Mouse (Mus musculus): ENCODE measurements around the gene Bub1. TPM values are rescaled to one million over a fixed set of nuclear protein-coding genes. Genes with fewer than 3 reads are reported as not detected.

Bub1 gene
- 0.74 and 0.83 TPM in 2 replicates for polyA plus RNA-seq (2012; rRNA removed)

DNA sequence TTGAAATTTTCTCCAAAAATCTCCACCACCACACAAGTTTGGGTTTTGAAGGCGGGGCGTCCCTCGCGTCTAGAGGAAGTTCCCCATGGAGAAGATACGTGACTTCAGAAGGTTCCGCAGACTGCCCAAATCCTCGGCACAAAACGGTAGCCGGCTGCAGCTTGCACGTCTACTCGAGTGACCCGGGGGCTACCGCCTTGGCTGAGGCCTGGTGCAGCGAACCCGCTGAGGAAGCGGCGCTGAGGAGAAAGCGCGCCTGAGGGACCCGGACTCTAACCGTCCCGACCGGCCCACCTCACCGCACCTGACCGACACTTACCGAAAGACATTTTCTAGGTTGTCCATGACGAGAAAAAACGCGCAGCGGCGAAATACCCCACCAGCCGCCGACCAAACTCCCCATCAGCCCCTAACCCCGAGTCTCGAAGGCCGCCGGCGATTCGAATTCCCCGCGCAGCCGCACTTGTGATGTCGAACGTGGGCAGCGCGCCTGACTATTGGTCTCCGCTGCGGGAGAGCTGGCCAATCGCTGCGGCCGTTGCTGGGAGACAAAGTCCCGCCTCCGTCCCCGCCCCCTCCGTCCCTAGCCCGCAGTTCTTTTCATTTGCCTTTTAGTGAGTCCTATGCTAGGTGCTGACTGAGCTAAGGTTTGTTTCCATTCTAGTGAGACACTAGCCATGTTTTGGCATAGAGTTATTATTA, at the start of gene Bub1:
TSS of gene Bub1 (minus strand) at position 465 of the 702 bp plus-strand sequence.
- peak; percentile 76 for DNase-seq (ENCODE audit: low spot score)

DNA sequence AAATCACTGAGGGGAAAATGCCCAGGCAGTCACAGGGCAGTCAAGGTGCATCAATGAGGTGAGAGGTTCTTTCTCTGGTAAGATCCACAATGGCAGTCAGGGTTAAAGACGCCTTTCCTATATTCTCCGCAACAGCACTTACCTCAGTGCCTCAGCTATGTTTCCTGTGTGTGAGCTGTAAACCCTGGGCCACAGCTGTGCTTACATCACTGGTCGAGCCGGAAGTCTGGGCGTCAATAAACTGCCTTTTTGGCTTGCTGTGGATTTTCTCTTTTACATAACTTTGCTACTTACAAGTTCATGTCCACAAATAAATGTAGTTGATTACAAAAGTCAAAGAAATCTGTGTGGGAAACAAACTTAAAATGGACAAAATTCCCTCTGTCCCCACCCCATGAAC, 49.4 kb upstream of the Bub1 start:
- DNase-seq (ENCODE audit: low spot score): no peak

DNA sequence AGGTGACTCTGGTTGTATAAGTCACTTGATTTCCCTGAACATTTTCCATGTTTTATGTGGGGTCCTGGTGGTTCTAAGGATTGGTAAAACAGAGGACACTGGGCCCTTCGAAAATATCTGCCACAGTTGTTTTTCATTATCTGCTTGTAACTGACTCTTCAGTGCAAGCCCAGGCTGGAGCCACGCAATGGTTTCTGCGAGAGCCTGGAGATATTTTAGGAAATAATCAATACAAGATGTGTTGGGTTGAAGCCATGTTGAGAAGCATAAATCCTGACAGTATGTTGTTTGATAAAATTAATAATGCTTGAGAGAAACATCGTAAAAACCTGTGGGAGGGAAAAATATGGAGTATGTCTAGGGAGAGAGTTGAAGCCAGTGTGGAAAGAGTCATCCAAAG, 32.7 kb upstream of the Bub1 start:
- no peak for DNase-seq (ENCODE audit: low spot score)

DNA sequence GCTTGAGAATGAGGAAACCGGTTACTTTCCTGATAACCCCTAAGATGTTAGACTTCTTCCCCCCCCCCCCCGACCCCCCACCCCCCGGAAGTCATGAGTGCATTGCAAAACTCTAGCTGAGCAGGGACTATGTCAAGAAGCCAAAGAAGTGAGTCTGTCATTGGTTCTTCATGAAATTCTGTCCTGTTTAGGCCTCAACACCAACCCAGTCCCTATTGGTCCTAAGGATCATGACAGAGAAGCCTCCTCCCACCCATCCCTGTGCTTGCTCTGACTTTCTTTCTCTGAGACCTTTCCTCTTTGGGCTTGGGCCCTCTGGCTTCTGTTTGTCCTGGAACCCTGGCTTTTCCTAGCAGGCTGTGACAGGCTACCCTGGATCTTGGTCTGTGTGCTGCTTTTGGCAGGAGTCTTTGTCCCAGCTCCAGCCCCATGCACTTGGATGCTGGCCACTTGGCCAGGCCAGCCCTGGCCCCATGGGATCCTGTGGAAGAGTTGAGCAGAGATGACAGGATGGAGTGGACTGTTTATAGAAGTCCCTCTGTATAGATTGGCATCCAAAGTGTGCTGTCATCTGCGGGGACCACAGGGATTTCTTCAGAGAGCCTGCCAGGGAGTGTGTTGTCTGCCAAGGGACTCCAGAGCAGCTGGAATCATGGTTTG, 22.8 kb upstream of the Bub1 start:
- peak; percentile 28 for DNase-seq (ENCODE audit: low spot score)

DNA sequence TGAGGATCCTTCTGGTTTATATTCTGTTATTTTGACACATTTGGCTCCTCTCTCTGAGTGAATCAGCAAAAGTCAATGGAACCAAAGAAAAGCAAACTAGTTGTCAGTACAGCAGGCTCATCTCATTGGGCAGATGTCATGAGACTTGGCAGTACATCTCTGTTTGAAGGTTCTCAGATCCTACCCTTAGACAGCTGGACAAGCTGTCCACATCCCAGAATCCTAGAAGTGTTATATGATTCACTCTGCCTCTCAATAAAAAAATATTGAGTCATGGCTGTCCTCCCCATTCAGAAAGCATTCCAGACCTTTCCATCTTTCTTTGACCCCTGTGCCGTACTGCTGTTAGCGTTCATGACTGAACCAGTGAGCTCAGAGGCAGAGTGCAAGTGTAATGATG, 18.7 kb upstream of the Bub1 start:
- no peak for DNase-seq (ENCODE audit: low spot score)

DNA sequence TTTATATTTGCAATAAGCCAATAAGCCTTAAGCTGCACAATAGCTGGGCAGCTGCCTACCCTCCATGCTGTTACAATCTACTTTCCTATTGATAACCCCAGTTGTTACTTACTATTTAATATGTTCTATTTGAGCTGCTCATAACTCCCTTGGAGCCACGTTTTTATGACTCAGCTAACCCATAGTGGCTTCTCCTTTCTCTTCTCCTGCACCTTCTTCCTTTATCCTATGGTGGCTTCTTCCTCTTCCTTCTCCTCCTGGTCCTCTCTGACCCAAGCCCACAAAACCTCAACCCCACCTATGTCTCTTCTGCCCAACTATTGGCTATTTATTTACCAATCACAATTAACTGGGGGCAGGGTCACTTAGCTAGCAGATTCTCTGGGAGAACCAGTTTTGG, 14.9 kb upstream of the Bub1 start:
- DNase-seq (ENCODE audit: low spot score): no peak

DNA sequence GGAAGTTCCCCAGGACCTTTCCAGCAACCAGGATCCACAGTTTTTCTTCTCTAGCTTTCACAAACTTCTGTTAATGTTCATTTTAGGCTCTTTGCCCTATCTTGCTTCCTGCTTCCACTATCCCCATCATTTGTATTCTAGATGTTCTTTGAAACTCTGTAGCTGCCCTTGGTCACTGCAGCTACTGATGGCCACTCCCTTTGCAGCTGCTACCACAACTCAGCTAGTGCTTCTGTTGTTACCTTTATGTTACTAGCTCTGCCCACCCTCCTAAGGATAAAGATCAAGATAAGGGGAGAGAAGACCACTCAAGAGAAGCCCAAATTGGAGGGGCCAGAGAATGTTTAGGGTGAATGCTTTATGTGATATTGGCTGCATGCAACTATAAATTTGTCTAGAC, 14.3 kb upstream of the Bub1 start:
- no peak for DNase-seq (ENCODE audit: low spot score)

DNA sequence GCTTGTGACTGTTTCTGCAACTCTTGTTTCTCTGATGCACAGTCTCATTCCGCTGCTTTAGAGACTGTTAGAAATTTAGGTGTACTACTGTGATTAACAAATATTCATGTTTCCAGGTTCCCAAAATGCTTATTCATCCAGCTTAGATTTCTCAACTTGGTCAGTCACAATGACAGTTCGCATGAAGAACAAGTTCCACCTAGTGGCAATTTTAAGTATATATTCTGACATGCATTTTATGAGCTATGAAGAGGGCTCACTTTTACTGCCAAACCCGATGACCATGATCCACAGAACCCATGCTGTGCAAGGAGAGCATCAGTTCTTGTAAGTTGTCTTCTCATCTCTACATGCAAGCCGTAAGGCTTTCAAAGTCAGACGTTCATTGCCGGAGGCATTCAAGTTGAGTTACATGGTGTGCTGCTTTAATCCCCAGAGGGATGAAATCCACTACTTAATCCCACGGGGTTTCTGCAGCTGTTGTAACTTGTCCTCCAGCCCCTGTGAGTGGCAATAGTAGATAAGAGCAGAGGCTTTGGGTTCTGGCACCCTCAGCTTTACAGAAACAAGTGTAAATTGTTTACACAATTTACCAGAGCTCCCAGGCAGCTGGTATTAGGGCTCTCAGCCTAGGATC, 13.8 kb upstream of the Bub1 start:
- DNase-seq (ENCODE audit: low spot score): no peak

DNA sequence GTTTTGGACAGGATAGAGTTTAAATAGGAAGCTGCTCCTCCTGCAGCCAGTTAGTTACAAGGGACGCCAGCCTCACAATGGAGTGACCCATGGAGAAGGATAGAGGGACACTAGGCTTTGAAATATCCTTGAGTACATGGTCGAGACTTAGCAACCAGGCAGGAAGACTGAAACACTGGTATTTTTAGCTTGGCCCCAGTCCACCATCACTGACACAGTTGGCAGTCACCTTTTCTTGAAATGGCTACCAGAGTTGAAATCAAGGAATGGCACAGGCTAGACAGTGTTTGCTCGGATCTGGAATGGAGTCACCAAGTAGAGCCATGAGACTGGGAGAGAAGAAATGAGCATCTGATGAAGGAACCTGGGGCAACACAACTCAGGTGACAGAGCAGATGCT, 10.8 kb upstream of the Bub1 start:
- DNase-seq (ENCODE audit: low spot score): no peak

DNA sequence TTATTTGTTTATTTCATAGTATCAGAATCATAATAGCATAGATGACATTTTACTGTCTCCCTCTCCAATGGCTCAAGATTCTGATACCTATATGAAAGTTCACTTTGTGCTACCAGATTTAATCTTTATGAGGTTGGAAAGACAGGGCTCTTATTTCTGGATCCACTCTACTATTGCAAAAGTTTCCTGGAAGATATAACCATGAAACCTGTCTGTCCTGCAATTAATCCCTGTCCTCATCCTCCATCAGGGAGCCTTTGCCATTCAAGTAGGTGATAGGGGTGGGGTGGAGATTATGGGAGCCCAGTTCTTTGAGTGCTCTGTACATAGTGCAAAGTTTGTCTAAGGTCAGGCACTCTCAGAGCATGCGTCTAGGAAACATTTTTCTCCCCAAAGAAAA, 9.7 kb upstream of the Bub1 start:
- no peak for DNase-seq (ENCODE audit: low spot score)

DNA sequence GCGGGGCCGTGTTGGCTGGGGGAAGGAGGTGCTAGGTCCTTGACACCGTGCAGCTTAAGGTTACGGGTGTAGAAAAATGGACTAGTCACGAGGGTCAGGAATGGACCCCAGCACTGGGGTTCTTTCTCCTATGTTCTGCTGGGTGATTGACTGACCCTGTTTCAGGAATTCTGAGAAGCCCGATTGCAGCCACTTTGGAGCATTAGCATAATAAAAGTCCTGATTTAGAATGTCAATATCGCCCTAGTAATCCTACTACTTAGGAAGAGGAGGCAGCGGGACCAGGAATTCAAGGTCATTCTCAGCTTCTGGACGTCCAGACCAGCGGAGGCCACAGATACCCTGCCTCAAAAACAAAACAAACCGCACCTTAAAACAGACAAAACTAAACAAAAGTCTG, 7.8 kb upstream of the Bub1 start:
- DNase-seq (ENCODE audit: low spot score): no peak

DNA sequence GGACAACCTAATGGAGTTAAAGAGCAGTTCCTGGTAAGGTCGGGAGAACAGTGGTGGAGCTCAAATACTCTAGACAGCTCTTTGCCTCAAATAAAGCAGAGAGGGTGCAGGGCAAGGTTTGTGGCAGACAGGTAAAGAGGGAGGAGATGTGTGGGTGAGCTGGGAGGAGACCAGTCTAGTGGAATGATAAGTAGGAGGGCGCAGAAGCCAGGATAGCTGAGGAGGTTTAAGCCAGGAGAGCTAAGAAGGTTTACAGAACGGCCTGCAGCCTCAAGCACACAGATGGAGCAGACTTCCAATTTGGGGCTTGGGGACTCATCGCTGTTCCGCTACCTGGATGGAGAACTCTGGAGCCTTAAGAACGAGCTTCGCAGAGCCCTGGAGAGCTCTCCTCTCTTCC, 6.9 kb upstream of the Bub1 start, which contains the start of gene Acoxl:
TSS of gene Acoxl (plus strand) at position 301 of the 400 bp plus-strand sequence.
- no peak for DNase-seq (ENCODE audit: low spot score)

DNA sequence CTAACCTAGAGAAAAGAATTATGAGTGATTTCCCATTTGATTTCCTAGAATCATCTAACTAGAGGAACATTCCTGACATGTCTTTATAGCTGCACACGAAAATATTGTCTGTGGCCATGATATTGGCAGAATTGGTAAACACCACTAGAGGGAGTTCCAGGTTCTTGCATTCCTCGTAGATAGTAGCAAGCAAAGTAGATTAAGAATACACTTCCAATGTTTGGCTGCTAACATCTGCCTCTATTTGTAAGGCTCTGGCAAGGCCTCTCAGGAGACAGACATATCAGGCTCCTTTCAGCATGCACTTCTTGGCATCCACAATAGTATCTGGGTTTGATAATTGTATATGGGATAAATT, 1.1 kb upstream of the Bub1 start:
- DNase-seq (ENCODE audit: low spot score): no peak

DNA sequence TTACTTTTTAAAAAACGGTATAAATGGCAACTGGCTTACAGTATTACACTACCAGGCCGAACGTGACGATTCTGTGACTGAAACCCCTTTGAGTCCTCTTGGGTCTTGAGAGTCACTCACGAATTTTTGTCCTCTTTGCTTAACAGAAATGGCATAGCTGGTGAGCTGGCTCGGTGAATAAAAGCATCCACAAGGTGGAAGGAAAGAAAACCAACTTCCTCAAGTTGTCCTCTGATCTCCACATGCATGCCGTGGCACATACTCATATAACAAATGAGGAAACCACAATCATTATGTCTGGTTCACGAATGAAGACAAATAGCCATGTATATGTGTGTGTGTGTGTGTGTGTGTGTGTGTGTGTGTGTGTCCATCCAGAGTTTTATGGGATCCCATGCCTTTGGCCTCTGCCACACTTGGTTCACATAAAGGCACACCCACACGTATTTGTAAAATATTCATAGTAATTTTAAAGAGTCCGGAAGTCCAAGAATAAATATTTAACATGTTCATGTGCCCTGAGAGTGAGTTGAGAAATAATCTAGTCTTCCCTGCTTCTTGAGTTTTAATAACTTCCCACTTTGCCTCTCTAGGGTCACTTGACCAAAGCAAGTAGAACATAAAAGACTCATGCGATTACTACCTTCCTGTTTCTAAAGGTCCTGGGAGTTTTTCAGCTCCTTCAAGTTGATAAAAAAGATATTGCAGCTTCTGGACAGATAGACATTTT, 603 bp upstream of the Bub1 start:
- DNase-seq (ENCODE audit: low spot score): no peak

DNA sequence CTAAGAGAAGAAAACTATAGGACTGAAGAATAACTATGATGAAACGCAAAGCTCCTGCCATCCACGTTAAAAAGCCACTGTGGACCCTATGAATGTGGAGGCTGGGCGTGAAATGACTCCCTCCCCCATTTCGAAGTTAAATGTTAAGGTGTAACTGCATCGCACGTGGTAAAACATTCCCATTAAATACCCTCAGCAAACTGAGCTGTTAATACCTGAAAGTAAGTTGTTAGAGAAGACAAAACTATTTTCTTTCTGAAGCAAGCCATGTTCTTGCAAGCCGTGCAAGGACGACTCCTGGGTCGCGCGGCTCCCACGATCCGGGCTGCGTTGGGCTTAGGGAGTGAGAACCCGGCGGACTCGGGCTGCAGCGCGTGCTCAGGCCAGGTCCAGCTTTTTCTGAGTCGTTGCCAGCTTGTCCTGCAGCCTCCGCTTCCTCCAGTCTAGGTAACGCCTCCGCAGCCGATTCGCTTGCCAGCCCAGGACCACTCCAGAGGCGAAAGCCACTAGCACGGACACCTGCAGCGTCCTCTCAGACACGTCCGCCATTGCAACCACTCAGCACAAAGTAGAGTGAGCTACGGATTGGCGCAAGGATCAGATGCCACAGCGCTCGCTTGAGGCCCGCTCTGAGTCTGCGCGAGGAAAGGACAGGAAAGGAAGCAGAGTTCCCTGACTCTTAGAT, 39.6 kb downstream of the Bub1 start, which contains the start of gene Mtln:
TSS of gene Mtln (minus strand) at position 570 of the 685 bp plus-strand sequence.
- DNase-seq (ENCODE audit: low spot score): peak; percentile 75

DNA sequence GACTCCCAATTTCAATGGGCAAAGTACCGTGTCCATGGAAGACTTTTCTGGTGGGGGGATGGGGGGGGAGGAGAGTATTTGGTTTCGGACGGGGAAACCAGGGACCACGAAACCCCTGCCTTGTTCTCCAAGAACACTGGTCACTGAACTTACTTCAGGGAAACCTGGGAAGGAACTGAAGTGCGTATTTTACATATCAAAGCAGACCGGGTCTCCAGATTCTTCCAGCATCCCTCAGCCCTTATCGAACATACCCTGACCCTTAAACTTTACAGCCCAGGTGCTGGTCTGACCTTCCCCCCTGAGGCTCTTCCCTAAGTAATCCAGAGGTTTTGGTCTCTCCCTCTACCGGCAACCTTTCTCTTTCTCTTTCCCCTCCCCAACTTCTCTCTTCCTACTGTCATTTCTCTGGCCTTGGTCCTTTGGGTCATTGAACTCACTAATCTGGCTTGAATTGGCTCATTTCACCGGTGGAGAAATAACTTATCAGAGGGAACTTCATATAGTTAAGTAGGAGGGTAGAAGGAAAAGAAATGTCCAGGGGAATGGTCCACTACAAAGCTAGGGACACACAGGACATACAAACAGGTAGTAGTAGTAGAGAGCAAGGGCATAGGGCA, 41.9 kb downstream of the Bub1 start:
- DNase-seq (ENCODE audit: low spot score): no peak

DNA sequence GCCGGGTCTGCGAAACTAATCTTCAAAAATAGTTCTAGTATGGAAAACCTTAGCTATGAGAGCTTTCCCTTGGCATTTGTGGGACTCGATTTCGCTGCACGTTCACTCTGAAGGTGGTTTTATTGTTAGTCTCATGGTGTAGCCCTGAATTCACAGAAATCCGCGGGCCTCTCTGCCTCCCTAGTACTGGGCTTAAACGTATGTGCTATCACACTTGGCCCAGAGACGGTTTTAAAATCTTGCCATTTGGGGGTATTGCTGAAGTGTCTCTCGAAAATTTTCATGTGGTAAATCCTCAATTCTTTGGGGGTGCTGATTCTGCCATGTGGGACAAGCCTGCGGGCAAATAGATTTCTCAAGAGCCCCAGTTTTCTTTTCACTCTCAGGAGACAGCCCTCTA, 42.5 kb downstream of the Bub1 start:
- DNase-seq (ENCODE audit: low spot score): no peak

DNA sequence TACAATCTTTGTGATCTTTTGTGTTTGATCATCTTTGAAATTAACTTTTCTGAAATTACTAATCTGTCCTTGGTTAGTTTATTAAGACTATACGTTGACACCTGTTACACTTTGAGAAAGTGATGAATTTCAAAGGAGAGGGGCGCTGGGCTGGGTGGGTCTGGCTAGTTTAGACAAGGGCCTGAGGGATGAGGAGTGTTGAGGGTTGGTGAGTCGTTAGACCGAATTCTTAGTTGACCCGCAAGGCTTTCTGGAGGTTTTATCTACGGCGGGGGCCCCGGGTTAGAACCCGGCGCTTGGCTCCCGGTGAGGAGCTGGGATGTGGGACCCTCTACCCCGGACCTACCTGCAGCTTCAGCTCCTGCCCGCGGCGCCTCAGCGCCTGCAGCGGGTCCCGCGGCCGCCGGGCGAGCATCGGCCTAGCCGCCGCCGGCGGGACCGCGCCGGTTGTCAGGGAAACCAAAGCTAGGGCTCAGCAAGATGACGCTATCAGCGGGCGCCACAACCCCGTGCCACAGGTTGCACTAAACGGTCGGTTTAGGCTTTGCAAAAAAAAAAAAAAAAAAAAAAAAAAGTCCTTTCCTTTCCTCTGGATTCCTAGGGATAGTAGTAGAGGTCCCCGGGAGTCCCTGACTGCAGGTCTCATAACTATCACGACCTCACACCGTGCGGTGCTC, 43.1 kb downstream of the Bub1 start, which contains the start of gene Nphp1:
TSS of gene Nphp1 (minus strand) at position 458 of the 677 bp plus-strand sequence.
- DNase-seq (ENCODE audit: low spot score): peak; percentile 69

DNA sequence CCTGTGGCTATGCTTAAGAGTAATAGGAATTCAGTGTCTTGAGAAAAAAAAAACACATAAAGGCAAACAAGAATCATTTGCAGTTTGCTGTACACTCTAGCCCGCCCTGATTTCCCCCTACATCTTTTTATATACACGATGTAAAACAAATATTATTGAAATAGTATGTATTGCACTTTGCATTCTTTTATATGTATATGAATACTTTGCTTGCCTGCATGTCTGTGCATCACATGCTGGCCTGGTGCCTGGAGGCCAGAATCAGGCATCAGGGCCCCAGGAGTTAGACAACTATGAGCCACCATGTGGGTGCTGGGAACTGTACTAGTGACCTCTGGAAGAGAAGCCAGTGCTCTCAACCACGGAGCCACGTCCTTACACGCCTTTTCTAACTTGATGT, 44.4 kb downstream of the Bub1 start:
- DNase-seq (ENCODE audit: low spot score): no peak

DNA sequence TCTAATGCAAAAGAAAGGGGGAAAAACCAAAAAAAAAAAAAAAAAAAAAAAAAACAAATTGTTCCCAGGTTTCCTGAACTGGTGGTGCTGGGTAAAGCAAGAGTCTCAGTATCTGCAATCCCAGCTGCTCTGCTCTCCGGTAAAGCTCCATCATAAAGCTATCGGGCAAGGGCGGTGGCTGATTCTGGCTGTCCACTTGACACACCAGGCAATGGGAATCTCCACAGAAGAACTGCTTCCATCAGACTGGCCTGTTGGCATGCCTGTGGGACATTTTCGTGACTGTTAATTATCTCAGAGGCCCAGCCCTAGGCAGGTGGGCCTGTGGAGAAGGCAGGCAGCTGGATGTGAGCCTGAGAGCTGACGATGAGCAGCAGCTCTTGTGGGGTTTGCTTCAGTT, 53.2 kb downstream of the Bub1 start:
- DNase-seq (ENCODE audit: low spot score): no peak

DNA sequence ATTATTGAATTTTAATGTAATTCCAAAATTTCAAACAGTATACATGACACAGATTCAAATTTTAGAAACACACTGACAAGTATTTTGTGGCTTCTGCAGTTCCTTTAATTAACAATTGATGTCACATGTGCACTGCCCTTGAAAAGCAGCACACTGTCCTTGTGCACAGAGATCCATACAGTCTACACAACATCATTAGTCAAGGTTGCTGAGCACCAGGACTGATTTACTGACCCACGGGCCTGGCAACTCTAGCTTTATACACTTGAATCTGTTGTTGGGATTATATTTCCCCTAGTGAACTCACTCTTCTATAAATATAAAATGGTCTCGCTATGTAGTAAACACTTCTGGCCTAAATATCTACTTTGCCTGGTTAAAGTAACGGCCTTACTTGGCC, 56.7 kb downstream of the Bub1 start:
- DNase-seq (ENCODE audit: low spot score): no peak

Measured in urinary bladder, adult 2 months (tissue).